Mouse (Mus musculus) adrenal gland, postnatal 10 days (tissue): ENCODE results near the gene Cacna1e. TPM values are rescaled to one million over a fixed set of nuclear protein-coding genes. Genes with fewer than 3 reads are reported as not detected.

Experiments
- DNase-seq: peaks from one replicate; pipeline ENCODE4 v3.0.0; 2021; ENCODE audit warnings: mixed read lengths
- total RNA-seq, 2 experiments: library from RNA; stranded (reverse); gene quantifications; 2 replicates each; pipeline ENCODE4 v1.2.3; 2021

Gene Cacna1e
- total RNA-seq, 2 experiments from 2014 or later: 0.87 to 1.8 TPM

GRCm38 (mm10) chr1:154706974-154707373, 177.3 kb downstream of the Cacna1e start:
- no peak for DNase-seq

GRCm38 (mm10) chr1:154705882-154706565, 178.3 kb downstream of the Cacna1e start:
- DNase-seq: peak; percentile 28

- no peak for DNase-seq
Measured at GRCm38 (mm10) chr1:154704558-154705185, 179.6 kb downstream of the Cacna1e start.

- no peak for DNase-seq
Measured at GRCm38 (mm10) chr1:154702623-154703022, 181.7 kb downstream of the Cacna1e start.

GRCm38 (mm10) chr1:154688876-154689665, 195.2 kb downstream of the Cacna1e start:
- no peak for DNase-seq

GRCm38 (mm10) chr1:154686861-154687260, 197.4 kb downstream of the Cacna1e start:
- no peak for DNase-seq

- DNase-seq: no peak
Measured at GRCm38 (mm10) chr1:154683477-154684106, 200.7 kb downstream of the Cacna1e start.

GRCm38 (mm10) chr1:154678989-154679388, 205.3 kb downstream of the Cacna1e start:
- DNase-seq: no peak

GRCm38 (mm10) chr1:154678151-154678550, 206.2 kb downstream of the Cacna1e start:
- no peak for DNase-seq

GRCm38 (mm10) chr1:154677677-154678076, 206.6 kb downstream of the Cacna1e start:
- DNase-seq: no peak

- no peak for DNase-seq
Measured at GRCm38 (mm10) chr1:154663721-154664120, 220.6 kb downstream of the Cacna1e start.

GRCm38 (mm10) chr1:154661977-154662376, 222.3 kb downstream of the Cacna1e start:
- no peak for DNase-seq

GRCm38 (mm10) chr1:154661221-154661864, 223.0 kb downstream of the Cacna1e start:
- DNase-seq: no peak

- no peak for DNase-seq
Measured at GRCm38 (mm10) chr1:154657366-154657765, 226.9 kb downstream of the Cacna1e start.

- no peak for DNase-seq
Measured at GRCm38 (mm10) chr1:154653951-154654350, 230.3 kb downstream of the Cacna1e start.

GRCm38 (mm10) chr1:154646156-154646950, 237.9 kb downstream of the Cacna1e start:
- no peak for DNase-seq

- DNase-seq: no peak
Measured at GRCm38 (mm10) chr1:154637821-154638220, 246.5 kb downstream of the Cacna1e start.

GRCm38 (mm10) chr1:154635766-154636165, 248.5 kb downstream of the Cacna1e start:
- DNase-seq: no peak

GRCm38 (mm10) chr1:154632886-154633285, 251.4 kb downstream of the Cacna1e start:
- DNase-seq: peak; percentile 27

GRCm38 (mm10) chr1:154622666-154623653, 261.3 kb downstream of the Cacna1e start:
- DNase-seq: peak; percentile 69
